Mouse (Mus musculus) bone marrow, adult 2 months (tissue): Measurements from ENCODE around the gene Calcoco2. TPM values are rescaled to one million over a fixed set of nuclear protein-coding genes. Genes with fewer than 3 reads are reported as not detected.

Experiments used
- H3K27ac ChIP-seq: fragments of 200-500 bp; 2 replicates; pipeline ENCODE4 v1.5.1; 2012; ENCODE audit warnings: low read depth, mild to moderate bottlenecking, control low read depth, inconsistent platforms, low read length; ENCODE audit not compliant: control insufficient read depth, poor library complexity, insufficient read depth
- H3K4me1 ChIP-seq: fragments of 200-500 bp; 2 replicates; pipeline ENCODE4 v1.6.1; 2011; ENCODE audit warnings: low read length; ENCODE audit not compliant: control insufficient read depth, insufficient read depth
- H3K4me3 ChIP-seq: fragments of 200-500 bp; replicated peaks from 2 replicates; pipeline ENCODE3; 2011; ENCODE audit warnings: mild to moderate bottlenecking, low read depth, low read length, control low read depth; ENCODE audit not compliant: control insufficient read depth
- CTCF ChIP-seq: fragments of 200-500 bp; IDR thresholded peaks from 2 replicates; pipeline ENCODE4 v1.5.1; 2011; ENCODE audit warnings: low read length, control low read depth; ENCODE audit not compliant: control insufficient read depth, insufficient read depth
- POLR2A ChIP-seq: fragments of 200-500 bp; IDR thresholded peaks from 2 replicates; pipeline ENCODE4 v1.6.1; 2011; ENCODE audit warnings: low read depth, mild to moderate bottlenecking, control low read depth, low read length, borderline replicate concordance; ENCODE audit not compliant: control insufficient read depth
- WGBS: fragments of 180-500 bp; shearing (Covaris S2); methylation state at CpG from one replicate; pipeline ENCODE4 v1.1.7; 2018; 5-methylcytosine and 5-hydroxymethylcytosine counted together
- polyA plus RNA-seq: library from polyadenylated mRNA; stranded (reverse); fragments of >200 nt; gene quantifications from 2 replicates; pipeline ENCODE4 v1.2.4, GENCODE M21; 2011; ENCODE audit warnings: low replicate concordance; ENCODE audit not compliant: missing spikeins, insufficient read depth, insufficient read length

Gene Calcoco2
- polyA plus RNA-seq, 1 experiment = 7.2 TPM

DNA sequence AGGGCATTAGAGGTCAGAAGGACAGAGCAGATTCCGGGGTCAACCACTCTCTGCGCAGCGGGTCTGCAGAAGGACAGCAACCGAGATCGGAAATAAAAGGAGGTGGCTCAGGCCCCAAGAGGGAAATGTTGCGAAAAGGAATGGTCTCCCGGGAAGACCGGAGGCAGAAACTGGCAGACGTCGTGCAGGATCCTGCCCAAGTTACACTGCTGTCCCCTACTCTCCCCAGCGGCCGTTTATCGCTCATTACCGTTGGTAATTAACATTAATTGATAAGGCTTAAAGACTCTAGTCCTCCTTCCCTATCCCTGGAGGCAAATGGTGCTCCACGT, 36.6 kb downstream of the Calcoco2 start:
- under 1% methylated on average over 15 of the region's 15 CpGs for WGBS
- Histone ChIP-seq H3K4me1 (peaks cover 3% of the 10 kb centered on the region), H3K27ac (peak overlapping the region; percentile 14; the same call in 1 of the 2 replicates), H3K4me3 (peak overlapping the region; percentile 79)
- no peak for TF ChIP-seq POLR2A
- TF ChIP-seq CTCF = no peak

DNA sequence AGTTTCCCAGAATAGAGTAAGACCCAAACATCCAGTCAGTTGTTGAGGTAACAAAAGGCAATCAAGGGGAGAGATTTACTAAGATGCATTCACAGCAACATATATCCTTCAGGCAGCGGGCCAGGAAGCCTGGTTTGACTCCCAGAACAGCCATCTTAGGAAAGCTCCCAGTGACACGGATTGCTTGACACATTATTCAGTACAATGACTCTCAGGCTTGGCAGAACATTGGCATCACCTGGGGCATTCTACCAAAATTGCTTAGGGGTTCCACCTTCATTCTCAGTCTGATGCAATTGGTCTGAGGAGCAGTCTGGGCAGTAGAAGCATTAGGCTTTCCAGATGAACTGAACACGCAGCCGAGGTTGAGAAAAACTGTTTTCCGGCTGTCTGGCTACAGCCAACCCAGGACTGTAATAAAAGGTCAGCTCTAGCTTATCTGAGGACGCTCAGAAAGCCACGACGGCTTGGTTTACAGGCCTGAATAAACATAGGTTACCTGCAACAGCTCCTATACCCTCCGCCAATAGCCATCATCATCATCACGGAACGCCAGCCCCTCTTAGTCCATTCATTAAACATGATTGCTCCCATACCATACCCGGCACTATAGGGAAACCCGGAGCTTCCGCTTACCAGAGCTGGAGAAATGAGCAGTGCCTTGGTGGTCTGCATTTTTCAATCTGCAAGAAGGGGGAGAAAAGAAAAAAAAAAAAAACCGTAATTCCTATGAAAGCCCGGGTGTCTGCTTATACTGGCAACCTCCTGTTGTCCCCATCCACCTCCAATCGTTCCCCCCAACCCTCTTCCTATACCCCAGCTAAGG, 37.2 kb downstream of the Calcoco2 start:
- Histone ChIP-seq H3K4me1 (peaks cover 3% of the 10 kb centered on the region), H3K4me3 (peak overlapping the region; percentile 79), H3K27ac (no peak overlapping the region; the same call in 1 of the 2 replicates)
- 13% methylated on average over 17 of the region's 17 CpGs for WGBS
- TF ChIP-seq CTCF (no peak), POLR2A (no peak)

DNA sequence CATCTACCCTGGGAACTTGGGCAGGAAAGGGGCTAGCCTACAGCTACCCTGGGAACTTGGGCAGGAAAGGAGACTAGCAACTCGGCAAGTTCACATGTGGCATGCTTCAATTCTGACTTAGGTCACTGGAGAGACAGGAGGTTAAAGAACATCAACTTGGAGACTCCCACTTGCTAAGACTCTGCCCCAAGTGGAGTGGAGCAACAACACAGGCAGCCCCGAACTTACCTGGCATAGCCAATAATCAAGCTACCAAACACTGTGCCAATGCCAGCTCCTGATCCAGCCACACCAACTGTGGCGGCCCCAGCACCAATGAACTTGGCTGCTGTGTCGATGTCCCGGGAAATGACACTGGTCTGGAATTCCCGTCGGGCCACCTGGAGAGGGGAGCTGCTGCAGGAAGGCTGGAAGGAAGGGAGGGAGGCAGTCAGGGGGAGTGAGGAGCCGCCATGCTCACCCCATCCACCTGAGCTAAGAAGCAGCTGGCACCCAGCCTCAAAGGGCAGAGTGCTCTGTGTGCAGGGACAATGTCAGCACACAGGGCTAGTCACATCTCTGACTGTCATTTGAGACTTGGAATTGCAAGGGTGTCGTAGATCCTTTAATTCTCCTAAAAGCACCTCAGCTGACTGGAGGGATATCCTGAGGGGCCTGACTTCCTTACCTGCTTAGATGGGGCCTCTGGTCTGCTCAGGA, 38.3 kb downstream of the Calcoco2 start:
- H3K27ac ChIP-seq = no peak overlapping the region
- TF ChIP-seq POLR2A (no peak), CTCF (no peak)
- H3K4me3 ChIP-seq = no peak overlapping the region
- H3K4me1 ChIP-seq = peaks cover 3% of the 10 kb centered on the region
- WGBS = 87% methylated on average over 9 of the region's 9 CpGs

DNA sequence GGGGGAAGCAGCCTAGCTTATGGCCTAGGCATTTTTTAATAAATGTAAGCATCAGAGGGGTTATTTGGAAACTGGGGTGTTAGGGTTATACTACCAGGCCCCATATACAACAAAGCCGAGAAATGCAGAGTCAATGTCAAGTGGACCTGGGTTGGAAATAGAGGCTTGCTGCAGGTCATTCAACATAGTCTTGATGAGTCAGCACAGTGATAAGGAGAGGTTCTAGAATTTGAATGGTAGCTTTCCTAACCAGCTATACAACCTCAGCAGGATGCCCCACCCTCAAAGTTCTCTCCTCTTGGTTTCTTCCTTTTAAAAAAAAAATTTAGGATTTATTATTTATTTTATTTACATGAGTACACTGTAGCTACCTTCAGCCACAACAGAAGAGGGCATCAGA, 40.8 kb downstream of the Calcoco2 start:
- 83% methylated on average over 1 of the region's 1 CpGs for WGBS
- Histone ChIP-seq H3K4me1 (0 out of 2 replicates have a peak, but pooled peaks cover 2% of the 10 kb centered on the region), H3K27ac (no peak overlapping the region), H3K4me3 (no peak overlapping the region)
- TF ChIP-seq POLR2A (no peak), CTCF (no peak)

DNA sequence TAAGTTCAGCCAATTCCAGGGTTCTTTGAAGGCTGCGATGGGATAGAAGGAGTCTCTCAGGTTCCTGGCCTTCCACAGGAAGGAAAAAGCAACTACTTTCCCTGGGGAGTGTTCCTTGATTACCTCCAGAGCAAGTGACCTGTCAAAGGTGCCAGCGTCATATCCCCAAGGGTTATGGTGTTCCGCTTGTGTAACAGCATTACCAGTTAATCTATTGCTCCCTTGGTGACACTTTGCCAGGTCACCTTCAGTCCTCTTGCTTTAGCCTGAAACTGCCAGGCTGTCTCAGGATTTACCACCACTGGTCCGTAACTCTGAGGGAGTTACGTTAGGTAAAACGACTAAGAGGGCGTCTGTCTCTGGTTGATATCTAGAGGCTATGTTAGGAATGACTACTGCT, 41.4 kb downstream of the Calcoco2 start:
- Histone ChIP-seq H3K27ac (no peak overlapping the region), H3K4me3 (no peak overlapping the region), H3K4me1 (peaks cover 3% of the 10 kb centered on the region)
- no peak for TF ChIP-seq POLR2A
- no peak for TF ChIP-seq CTCF
- WGBS = 90% methylated on average over 7 of the region's 7 CpGs

DNA sequence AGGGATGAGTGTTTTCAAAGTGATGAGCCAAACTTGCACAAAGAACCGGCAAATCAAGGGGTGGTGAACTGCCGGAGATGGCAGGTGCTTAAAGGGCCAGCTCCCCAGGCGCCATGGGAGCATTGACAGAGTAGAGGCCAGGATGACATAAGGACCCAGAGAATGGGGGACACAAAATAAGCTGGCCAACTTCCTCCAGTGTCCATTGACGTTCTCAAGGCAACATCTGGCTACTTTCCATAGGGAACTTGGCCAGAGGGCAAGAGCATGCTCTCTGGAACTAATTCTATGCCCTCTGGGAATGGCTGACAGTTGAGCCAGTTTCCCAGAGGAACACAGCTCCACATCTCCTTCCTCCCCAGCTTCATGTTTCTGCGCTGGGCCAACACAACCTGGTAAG, 43.5 kb downstream of the Calcoco2 start:
- Histone ChIP-seq H3K4me3 (no peak overlapping the region), H3K27ac (no peak overlapping the region), H3K4me1 (peaks cover 2% of the 10 kb centered on the region)
- 78% methylated on average over 5 of the region's 5 CpGs for WGBS
- TF ChIP-seq CTCF (no peak), POLR2A (no peak)

DNA sequence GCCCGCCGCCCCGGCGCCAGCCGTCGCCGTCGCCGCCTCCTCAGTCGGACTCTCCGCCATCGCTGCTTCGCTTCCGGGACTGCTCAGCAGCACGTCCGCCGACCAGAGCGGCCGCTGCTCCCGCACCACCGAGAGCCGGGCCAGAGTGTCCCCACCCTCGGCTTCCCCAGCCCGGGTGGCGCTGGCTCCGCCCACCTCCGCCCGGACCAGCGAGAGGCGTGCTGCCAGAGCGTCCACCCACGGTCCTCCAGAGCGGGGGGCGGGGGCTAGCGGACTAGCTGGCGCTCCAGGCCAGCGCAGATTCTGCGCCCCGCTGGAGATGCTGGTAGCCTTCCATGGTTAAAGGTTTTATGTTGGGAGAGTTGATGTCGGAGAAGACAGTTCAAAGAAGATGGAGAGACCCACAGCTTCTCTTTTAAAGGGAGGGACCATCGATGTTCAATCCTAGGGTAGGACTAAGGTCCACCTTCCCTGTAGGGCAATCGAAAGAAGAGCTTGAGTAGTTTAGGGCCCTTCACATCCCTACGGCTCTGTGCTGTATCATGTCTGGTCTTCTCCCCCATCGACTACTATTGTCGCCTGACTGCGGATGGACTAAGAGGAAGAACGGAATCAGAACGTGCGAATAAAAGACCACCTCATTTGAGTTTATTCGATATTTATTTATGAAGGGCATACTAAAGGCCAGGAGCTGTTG, 46.4 kb downstream of the Calcoco2 start, which contains the start of gene Ube2z:
TSS of gene Ube2z (minus strand) at position 174 of the 697 bp plus-strand sequence.
- Histone ChIP-seq H3K4me1 (peaks cover 2% of the 10 kb centered on the region), H3K27ac (peak within 1 kb of the TSS; percentile 81), H3K4me3 (peak within 1 kb of the TSS; percentile 93)
- 5% methylated on average over 50 of the region's 50 CpGs for whole genome bisulfite sequencing
- TF ChIP-seq CTCF (no peak), POLR2A (peak; percentile 89; the same call in 1 of the 2 replicates)

DNA sequence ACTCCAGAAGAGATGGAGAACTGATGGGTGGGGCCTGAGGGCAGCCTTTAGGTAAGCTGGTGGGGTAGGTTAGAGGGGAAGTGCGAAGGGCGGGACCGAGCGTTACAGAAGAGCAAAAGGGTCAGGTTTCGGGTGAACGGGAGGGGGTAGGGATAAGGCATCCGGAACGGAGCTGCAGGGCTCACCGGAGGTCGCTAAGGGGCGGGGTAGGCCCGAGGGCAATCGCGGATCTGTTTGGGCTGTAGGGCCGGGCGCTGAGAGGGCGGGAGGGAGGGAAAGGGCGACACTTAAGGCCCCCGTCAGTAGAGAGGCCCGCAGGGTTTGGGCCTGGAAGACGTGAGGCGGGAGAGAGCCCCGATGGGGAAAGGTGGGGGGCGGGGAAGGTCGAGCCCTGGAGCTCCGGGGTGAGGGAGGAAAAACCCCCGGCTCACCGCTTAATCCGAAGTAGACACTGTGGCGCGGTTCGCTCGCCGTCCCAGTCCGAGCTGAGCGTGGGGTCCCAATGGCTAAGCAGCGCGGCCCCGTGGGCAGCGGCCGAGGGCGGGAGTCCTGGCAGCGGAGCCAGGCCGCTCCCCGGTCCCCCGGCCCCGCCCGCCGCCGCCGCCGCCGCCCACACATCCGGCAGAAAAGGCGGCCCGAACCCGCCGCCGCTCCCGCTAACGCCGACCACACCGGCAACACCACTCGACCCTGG, 47.1 kb downstream of the Calcoco2 start:
- Histone ChIP-seq H3K4me1 (peaks cover 2% of the 10 kb centered on the region), H3K4me3 (peak overlapping the region; percentile 93), H3K27ac (peak overlapping the region; percentile 81)
- under 1% methylated on average over 62 of the region's 64 CpGs for WGBS
- TF ChIP-seq CTCF (no peak), POLR2A (no peak)
